Mouse (Mus musculus) testis, adult 2 months (tissue): Measurements from ENCODE around the gene Ttll3.

ENCODE experiments used
- CTCF ChIP-seq: fragments of 200-500 bp; IDR thresholded peaks from 2 replicates; pipeline ENCODE4 v1.5.1; 2012; ENCODE audit warnings: low read depth, mild to moderate bottlenecking, inconsistent platforms, low read length, moderate library complexity; ENCODE audit not compliant: control insufficient read depth, insufficient read depth, insufficient replicate concordance
- POLR2A ChIP-seq: fragments of 200-500 bp; IDR thresholded peaks from 2 replicates; pipeline ENCODE4 v1.6.1; 2012; ENCODE audit warnings: low read depth, mild to moderate bottlenecking, inconsistent platforms, low read length, moderate library complexity; ENCODE audit not compliant: control insufficient read depth

DNA sequence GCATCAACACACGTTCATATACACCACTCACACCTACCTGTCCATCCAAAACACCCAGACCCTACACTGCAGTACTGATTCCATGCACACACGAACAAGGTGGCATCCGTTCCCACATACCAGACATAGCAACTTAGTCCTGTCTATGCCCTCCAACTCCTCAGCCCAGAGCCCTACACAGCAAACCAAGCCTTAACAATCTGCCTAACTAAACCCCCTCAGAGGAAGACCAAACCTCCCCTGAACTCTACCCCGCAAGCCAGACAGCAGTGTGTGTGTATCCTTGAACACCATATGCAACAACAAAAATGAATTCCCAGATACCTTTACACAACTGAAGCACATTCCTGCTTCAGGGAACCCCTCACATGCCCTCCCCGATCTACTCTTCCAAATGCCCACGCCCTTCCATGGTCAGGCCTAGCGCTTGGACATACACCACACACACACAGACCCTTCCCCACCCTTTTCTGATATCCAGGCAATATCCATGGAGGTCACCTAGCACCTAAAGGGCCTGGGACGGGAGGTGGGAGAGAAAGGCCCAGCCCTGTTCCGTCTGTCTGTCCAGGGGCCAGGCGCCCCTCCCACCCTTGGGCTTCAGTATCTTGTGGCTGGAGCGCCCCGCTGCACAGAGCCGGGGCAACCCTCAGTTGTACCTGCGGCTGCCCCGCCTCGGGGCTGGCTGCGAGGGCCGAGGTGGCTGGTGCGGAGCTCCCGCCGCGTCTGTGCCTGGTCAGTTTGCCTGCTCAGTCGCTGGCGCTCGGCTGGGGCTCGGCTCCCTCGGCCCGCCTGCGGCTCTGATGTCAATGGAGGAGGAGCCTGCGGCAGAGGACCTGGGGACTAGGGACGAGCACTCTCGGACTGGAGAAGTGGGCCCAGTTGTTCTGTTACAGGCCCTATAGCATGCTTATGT is 45.6 kb upstream of the Ttll3 start, which contains the start of gene Camk1:
- TF ChIP-seq CTCF (no peak), POLR2A (0 out of 2 replicates have a peak, but pooled peaks have one; percentile 22)
